Mouse (Mus musculus): ENCODE results near the gene Bdh2. TPM values are rescaled to one million over a fixed set of nuclear protein-coding genes. Genes with fewer than 3 reads are reported as not detected.

The Bdh2 gene
- polyA plus RNA-seq, 1 experiment from 2014 or later, result 4.7 TPM

DNA sequence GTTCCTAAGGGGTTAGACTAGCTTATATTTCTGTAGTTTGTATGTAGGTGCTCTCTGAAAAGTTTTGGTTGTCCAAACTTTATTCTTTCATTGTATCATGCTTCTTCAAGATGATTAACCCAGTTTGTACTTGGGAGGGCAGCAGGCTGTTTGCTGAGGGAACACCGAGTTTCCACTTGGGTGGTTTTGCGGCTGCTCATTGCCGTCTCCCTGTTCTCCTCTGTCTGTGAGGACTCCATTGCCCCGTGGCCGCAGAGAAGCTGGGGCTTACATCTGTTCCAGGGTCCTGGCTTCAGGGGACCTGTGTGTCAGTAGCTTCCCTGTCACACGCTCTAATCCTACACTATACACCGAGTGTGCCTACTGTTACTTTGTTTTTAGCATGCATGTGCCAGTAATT is 20.8 kb upstream of the Bdh2 start:
- Histone ChIP-seq H3K36me3 (ENCODE audit: control insufficient read depth, insufficient read depth, low read length) (peaks cover 29% of the 10 kb centered on the region; the same call in 1 of the 2 replicates), H3K4me2 (ENCODE audit: low read length) (no peak overlapping the region), H3K4me1 (ENCODE audit: control insufficient read depth, insufficient read depth, low read length) (no peaks in the 10 kb centered on the region), H3K27me3 (ENCODE audit: control insufficient read depth, insufficient read depth, low read length) (no peaks in the 10 kb centered on the region), H3K9ac (replicated peaks; ENCODE audit: low read length) (no peak overlapping the region), H3K4me3 (replicated peaks; ENCODE audit: low read depth, low read length) (no peak overlapping the region), H3K27ac (replicated peaks; ENCODE audit: low read depth, low read length) (no peak overlapping the region), H3K9me3 (ENCODE audit: control insufficient read depth, low read length) (no peaks in the 10 kb centered on the region)
- DNase-seq (no peak), ATAC-seq (ENCODE audit: low FRiP score, low TSS enrichment) (no peak)
- 83% methylated on average over 7 of the region's 7 CpGs for WGBS

DNA sequence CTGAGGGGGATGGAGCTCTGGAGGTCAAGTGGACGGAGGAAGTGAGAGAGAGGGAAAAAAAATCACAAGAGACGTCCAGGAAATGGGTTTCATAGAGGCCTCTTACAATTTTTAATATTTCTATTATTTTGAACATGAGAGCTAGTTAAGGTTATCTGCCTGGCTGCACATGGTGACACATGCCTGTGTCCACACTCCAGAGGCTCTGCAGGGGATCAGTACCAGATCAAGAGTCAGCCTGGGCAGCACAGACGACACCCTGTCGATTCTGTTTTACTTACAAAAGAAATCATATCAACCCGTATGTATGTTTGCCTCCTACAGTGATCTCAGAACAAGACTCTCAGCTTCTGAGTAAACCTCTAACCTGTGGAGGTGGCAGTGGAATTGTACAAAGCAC is 12.4 kb upstream of the Bdh2 start:
- DNase-seq (no peak), ATAC-seq (ENCODE audit: low FRiP score, low TSS enrichment) (no peak)
- H3K27ac ChIP-seq (replicated peaks; ENCODE audit: low read depth, low read length), result no peak overlapping the region
- 89% methylated on average over 5 of the region's 5 CpGs for WGBS
- H3K4me3 ChIP-seq (replicated peaks; ENCODE audit: low read depth, low read length), result no peak overlapping the region
- H3K27me3 ChIP-seq (ENCODE audit: control insufficient read depth, insufficient read depth, low read length), result no peaks in the 10 kb centered on the region
- H3K4me1 ChIP-seq (ENCODE audit: control insufficient read depth, insufficient read depth, low read length), result no peaks in the 10 kb centered on the region
- H3K36me3 ChIP-seq (ENCODE audit: control insufficient read depth, insufficient read depth, low read length), result peaks cover 5% of the 10 kb centered on the region; the same call in 1 of the 2 replicates
- H3K9ac ChIP-seq (replicated peaks; ENCODE audit: low read length), result no peak overlapping the region
- H3K9me3 ChIP-seq (ENCODE audit: control insufficient read depth, low read length), result no peaks in the 10 kb centered on the region
- no peak overlapping the region for H3K4me2 ChIP-seq (ENCODE audit: low read length)

DNA sequence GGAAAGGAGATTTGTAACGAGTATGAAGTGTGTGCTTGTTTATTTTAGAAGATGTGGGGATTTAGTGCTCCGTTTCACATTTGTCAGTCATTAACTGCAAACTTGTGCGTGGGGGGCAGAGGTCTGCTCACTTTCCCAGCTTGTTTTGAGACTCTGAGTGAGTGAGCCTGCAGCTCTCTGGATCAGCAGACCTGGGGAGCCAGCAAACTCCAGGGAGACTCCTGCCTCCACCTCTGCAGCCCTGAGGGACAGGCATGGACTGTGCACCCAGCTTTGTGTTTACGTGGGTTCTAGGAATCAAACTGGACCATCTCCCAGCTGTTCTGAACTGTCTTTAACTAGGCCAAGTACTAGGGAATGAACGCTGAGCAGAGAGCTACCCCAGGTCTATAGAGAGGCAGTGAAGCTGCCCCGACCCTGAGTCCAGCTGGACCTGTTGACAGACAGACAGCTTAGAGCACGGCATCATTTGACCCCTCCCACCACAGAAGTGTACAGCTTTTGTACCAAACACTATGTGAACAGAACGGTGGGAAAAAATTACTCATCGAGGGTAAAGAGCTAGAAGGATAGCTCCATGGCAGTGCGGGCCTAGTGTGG is 11.5 kb upstream of the Bdh2 start:
- no peaks in the 10 kb centered on the region for H3K9me3 ChIP-seq (ENCODE audit: control insufficient read depth, low read length)
- ATAC-seq (ENCODE audit: low FRiP score, low TSS enrichment) (no peak), DNase-seq (no peak)
- 95% methylated on average over 10 of the region's 10 CpGs for WGBS
- H3K4me2 ChIP-seq (ENCODE audit: low read length), result no peak overlapping the region
- H3K36me3 ChIP-seq (ENCODE audit: control insufficient read depth, insufficient read depth, low read length), result peaks cover 5% of the 10 kb centered on the region; the same call in 1 of the 2 replicates
- no peaks in the 10 kb centered on the region for H3K4me1 ChIP-seq (ENCODE audit: control insufficient read depth, insufficient read depth, low read length)
- H3K27ac ChIP-seq (replicated peaks; ENCODE audit: low read depth, low read length), result no peak overlapping the region
- no peak overlapping the region for H3K9ac ChIP-seq (replicated peaks; ENCODE audit: low read length)
- H3K4me3 ChIP-seq (replicated peaks; ENCODE audit: low read depth, low read length), result no peak overlapping the region
- H3K27me3 ChIP-seq (ENCODE audit: control insufficient read depth, insufficient read depth, low read length), result no peaks in the 10 kb centered on the region

DNA sequence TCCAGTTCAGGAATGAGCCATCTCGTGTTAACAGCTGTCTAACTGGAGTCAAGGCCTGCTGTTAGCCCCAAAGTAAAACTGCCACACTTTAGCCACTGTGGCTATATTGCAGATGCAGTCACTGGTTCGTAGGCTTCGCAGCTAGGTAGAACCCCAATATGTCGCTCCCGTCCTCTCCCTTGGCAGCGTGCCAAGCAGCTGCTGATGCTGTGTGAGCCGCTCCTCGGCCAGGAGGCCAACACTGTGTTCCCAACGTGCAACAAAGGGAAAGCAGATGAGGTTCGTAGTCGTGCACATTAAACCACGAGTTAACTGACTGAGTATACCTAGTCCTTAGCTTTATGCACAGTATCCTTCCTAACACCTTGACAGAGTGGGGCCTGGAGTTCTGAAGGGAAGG is 8.4 kb upstream of the Bdh2 start:
- Histone ChIP-seq H3K27ac (replicated peaks; ENCODE audit: low read depth, low read length) (no peak overlapping the region), H3K9me3 (ENCODE audit: control insufficient read depth, low read length) (no peaks in the 10 kb centered on the region), H3K9ac (replicated peaks; ENCODE audit: low read length) (no peak overlapping the region), H3K4me3 (replicated peaks; ENCODE audit: low read depth, low read length) (no peak overlapping the region), H3K4me1 (ENCODE audit: control insufficient read depth, insufficient read depth, low read length) (no peaks in the 10 kb centered on the region), H3K36me3 (ENCODE audit: control insufficient read depth, insufficient read depth, low read length) (peaks cover 3% of the 10 kb centered on the region; the same call in 1 of the 2 replicates), H3K27me3 (ENCODE audit: control insufficient read depth, insufficient read depth, low read length) (no peaks in the 10 kb centered on the region), H3K4me2 (ENCODE audit: low read length) (no peak overlapping the region)
- DNase-seq, result peak; percentile 44
- ATAC-seq (ENCODE audit: low FRiP score, low TSS enrichment), result no peak
- WGBS, result 82% methylated on average over 12 of the region's 12 CpGs

DNA sequence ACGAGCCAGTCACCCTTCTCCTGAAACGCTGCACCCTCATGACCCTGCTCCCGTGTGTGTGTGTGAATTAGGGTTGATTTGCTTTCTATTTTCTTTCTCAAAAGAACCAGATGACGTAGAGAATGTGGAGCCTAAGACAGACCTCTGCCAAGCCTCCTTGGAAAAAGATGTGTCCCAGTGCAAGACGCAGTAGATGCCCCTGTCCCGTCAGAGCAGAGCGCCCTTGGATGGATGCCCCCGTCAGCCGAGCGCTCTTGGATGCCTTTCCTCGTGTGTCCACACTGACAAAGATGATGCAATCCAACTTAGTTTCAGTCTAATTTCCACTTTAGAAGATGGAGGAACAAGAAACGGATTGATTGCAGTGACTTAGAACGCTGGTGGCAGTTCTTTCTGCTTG is 8.0 kb upstream of the Bdh2 start:
- Histone ChIP-seq H3K4me1 (ENCODE audit: control insufficient read depth, insufficient read depth, low read length) (no peaks in the 10 kb centered on the region), H3K9me3 (ENCODE audit: control insufficient read depth, low read length) (no peaks in the 10 kb centered on the region), H3K36me3 (ENCODE audit: control insufficient read depth, insufficient read depth, low read length) (peaks cover 3% of the 10 kb centered on the region; the same call in 1 of the 2 replicates), H3K27me3 (ENCODE audit: control insufficient read depth, insufficient read depth, low read length) (no peaks in the 10 kb centered on the region), H3K27ac (replicated peaks; ENCODE audit: low read depth, low read length) (no peak overlapping the region), H3K4me2 (ENCODE audit: low read length) (no peak overlapping the region), H3K9ac (replicated peaks; ENCODE audit: low read length) (no peak overlapping the region), H3K4me3 (replicated peaks; ENCODE audit: low read depth, low read length) (no peak overlapping the region)
- WGBS, result 93% methylated on average over 13 of the region's 13 CpGs
- DNase-seq (no peak), ATAC-seq (ENCODE audit: low FRiP score, low TSS enrichment) (no peak)

DNA sequence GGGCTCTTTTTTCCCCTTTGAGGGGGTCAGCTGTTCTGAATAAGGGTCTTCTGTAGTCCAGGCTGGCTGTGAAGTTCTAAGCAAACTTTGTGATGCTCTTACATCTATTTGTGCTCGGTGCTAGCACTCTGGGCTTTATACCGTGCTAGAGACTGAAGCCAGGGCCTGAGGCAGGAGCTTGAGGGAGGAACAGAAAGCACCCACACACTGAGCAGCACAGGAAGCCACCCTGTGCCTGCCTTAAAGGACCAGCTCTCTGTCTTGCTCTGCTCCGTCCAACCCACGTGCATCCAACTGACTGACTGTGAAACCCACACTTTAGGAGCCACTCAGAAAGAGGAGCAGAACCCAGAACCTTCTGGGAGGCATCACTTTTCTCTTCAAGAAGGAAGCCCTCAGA is 861 bp upstream of the Bdh2 start:
- DNase-seq (no peak), ATAC-seq (ENCODE audit: low FRiP score, low TSS enrichment) (no peak)
- 81% methylated on average over 4 of the region's 4 CpGs for WGBS
- Histone ChIP-seq H3K36me3 (ENCODE audit: control insufficient read depth, insufficient read depth, low read length) (no peaks in the 10 kb centered on the region), H3K9ac (replicated peaks; ENCODE audit: low read length) (no peak overlapping the region), H3K4me3 (replicated peaks; ENCODE audit: low read depth, low read length) (no peak overlapping the region), H3K27ac (replicated peaks; ENCODE audit: low read depth, low read length) (peak overlapping the region; percentile 32; the same call in 1 of the 2 replicates), H3K4me1 (ENCODE audit: control insufficient read depth, insufficient read depth, low read length) (0 out of 2 replicates have a peak, but pooled peaks cover 3% of the 10 kb centered on the region), H3K9me3 (ENCODE audit: control insufficient read depth, low read length) (no peaks in the 10 kb centered on the region), H3K27me3 (ENCODE audit: control insufficient read depth, insufficient read depth, low read length) (no peaks in the 10 kb centered on the region), H3K4me2 (ENCODE audit: low read length) (no peak overlapping the region)

DNA sequence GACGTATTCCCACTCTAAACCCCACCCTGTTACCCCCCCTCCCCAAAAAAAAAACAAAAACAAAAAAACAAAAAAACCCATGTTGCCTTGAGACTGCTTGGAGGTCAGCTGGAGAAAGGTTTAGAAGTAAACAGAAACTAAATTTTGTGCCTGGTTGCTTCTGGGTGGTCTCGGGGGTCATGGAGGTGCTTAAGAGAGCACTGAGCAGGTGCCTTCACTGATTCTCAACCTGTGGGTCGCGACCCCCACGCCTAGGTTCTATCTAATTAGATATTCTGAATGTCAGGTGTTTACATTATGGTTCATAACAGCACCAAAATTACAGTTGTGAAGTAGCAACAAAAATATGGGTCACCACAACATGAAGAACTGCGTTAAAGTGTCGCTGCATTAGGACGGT is 680 bp downstream of the Bdh2 start:
- H3K36me3 ChIP-seq (ENCODE audit: control insufficient read depth, insufficient read depth, low read length), result no peaks in the 10 kb centered on the region
- H3K4me2 ChIP-seq (ENCODE audit: low read length), result no peak overlapping the region
- H3K27me3 ChIP-seq (ENCODE audit: control insufficient read depth, insufficient read depth, low read length), result no peaks in the 10 kb centered on the region
- H3K9ac ChIP-seq (replicated peaks; ENCODE audit: low read length), result no peak overlapping the region
- WGBS, result 87% methylated on average over 8 of the region's 8 CpGs
- ATAC-seq (ENCODE audit: low FRiP score, low TSS enrichment), result no peak
- 0 out of 2 replicates have a peak, but pooled peaks cover 3% of the 10 kb centered on the region for H3K4me1 ChIP-seq (ENCODE audit: control insufficient read depth, insufficient read depth, low read length)
- no peak overlapping the region for H3K4me3 ChIP-seq (replicated peaks; ENCODE audit: low read depth, low read length)
- H3K27ac ChIP-seq (replicated peaks; ENCODE audit: low read depth, low read length), result no peak overlapping the region
- no peaks in the 10 kb centered on the region for H3K9me3 ChIP-seq (ENCODE audit: control insufficient read depth, low read length)
- DNase-seq, result no peak

DNA sequence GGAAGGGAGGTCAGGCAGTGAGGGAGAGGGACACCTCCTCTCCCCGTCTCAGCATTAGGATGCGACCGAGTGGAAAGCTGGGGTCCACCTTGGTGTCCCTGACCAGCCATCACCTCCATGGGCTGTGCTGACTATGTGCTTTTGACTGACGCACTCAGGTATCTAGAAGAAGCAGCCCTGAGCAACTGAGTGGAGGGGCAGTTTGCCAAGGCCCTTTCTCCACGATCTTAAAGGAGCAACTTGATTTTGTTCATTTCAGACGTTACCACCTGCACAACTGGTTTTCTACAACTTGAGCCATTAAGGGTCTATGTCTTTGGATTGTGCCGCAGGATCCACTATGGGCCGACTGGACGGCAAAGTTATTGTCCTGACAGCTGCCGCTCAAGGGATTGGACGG is 4.2 kb downstream of the Bdh2 start:
- Histone ChIP-seq H3K27ac (replicated peaks; ENCODE audit: low read depth, low read length) (no peak overlapping the region), H3K4me1 (ENCODE audit: control insufficient read depth, insufficient read depth, low read length) (0 out of 2 replicates have a peak, but pooled peaks cover 3% of the 10 kb centered on the region), H3K9me3 (ENCODE audit: control insufficient read depth, low read length) (no peaks in the 10 kb centered on the region), H3K4me3 (replicated peaks; ENCODE audit: low read depth, low read length) (no peak overlapping the region), H3K36me3 (ENCODE audit: control insufficient read depth, insufficient read depth, low read length) (no peaks in the 10 kb centered on the region), H3K27me3 (ENCODE audit: control insufficient read depth, insufficient read depth, low read length) (no peaks in the 10 kb centered on the region), H3K9ac (replicated peaks; ENCODE audit: low read length) (no peak overlapping the region), H3K4me2 (ENCODE audit: low read length) (no peak overlapping the region)
- WGBS, result 83% methylated on average over 11 of the region's 11 CpGs
- ATAC-seq (ENCODE audit: low FRiP score, low TSS enrichment) (no peak), DNase-seq (no peak)

DNA sequence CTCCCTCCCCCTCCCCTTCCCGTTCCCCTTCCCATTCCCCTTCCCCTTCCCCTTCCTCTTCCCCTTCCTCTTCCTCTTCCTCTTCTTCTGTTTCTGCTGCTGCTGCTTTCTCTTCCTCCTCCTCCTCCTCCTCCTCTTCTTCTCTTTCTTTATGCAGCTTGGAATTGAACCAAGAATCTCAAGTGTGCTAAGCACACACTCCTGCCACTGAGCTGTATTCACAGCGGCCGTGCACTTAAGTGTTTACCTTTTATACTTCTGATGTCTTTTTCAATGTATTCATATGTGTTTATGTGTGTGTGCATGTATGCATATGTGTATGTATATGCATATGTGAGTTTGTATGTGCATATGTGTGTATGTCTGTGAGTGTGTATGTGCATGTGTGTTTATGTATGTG is 4.8 kb downstream of the Bdh2 start:
- Histone ChIP-seq H3K4me1 (ENCODE audit: control insufficient read depth, insufficient read depth, low read length) (0 out of 2 replicates have a peak, but pooled peaks cover 1% of the 10 kb centered on the region), H3K9ac (replicated peaks; ENCODE audit: low read length) (no peak overlapping the region), H3K4me3 (replicated peaks; ENCODE audit: low read depth, low read length) (no peak overlapping the region), H3K36me3 (ENCODE audit: control insufficient read depth, insufficient read depth, low read length) (no peaks in the 10 kb centered on the region), H3K9me3 (ENCODE audit: control insufficient read depth, low read length) (no peaks in the 10 kb centered on the region), H3K27me3 (ENCODE audit: control insufficient read depth, insufficient read depth, low read length) (no peaks in the 10 kb centered on the region), H3K4me2 (ENCODE audit: low read length) (no peak overlapping the region), H3K27ac (replicated peaks; ENCODE audit: low read depth, low read length) (no peak overlapping the region)
- DNase-seq (no peak), ATAC-seq (ENCODE audit: low FRiP score, low TSS enrichment) (no peak)
- WGBS, result 90% methylated on average over 3 of the region's 3 CpGs
